Mouse (Mus musculus) skeletal muscle tissue, postnatal 0 days (tissue): ENCODE measurements around the gene 4930505A04Rik. TPM values are rescaled to one million over a fixed set of nuclear protein-coding genes. Genes with fewer than 3 reads are reported as not detected.

Experiments used
- polyA plus RNA-seq: library from polyadenylated mRNA; unstranded; fragments of >200 nt; fragmentation: Nextera tagmentation; extraction: Ambion mirVana; gene quantifications from 2 replicates; pipeline ENCODE4 v1.2.1, GENCODE M21; 2015

The 4930505A04Rik gene
- not detected in 2 replicates for polyA plus RNA-seq

DNA sequence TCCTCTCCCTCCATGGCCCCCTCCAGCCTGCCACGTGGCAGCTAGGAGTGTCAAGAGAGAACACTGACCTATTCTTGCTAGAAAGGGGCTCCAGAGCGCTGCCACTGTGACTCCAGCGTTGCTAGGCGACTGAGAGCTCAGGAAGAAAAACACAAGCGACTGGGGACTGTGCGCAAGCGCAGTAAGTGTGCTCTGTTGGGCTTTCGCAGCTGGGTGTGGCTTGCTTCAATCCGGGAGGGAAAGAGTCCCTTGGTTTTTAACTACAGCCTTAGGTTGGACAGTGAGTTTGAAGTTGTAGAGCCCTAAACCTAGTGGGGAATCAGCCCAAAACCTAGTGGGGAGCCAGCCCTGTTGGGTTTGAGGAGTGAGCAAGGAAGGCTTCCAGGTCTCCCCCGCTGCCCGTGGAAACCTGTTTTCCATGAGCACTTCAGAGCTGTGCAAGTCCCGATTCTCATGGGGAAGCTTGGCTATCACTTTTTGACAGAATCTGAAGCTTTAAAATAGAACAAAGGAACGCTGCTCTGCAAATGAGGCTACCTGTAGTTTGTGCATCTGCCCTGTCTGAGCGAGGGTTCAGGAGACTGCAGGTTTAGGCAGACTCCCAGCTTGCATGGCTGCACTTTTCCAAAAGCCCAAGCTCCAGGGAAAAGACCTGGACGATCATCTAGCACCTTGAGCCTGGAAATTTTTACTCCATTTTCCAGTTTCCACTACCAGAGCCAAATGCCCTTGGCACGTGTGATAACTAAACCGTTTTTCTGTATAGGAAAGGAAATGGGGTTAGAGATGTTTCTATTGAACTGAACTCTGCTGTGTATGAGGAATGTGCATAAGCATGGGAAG is at the start of gene 4930505A04Rik:
Gene 4930505A04Rik (minus strand): TSS at position 77 of the 843 bp plus-strand sequence.

Other genes with a start within 250 kb of the 4930505A04Rik start
- gene Sptbn1, start 203.7 kb downstream of the 4930505A04Rik start, polyA plus RNA-seq = 63.6 and 70.3 TPM in 2 replicates
- gene Acyp2, start 177.8 kb upstream of the 4930505A04Rik start, polyA plus RNA-seq = 61.3 and 62.8 TPM in 2 replicates